Mouse (Mus musculus) midbrain, postnatal 0 days (tissue): ENCODE data around the gene Chid1. TPM values are rescaled to one million over a fixed set of nuclear protein-coding genes. Genes with fewer than 3 reads are reported as not detected.
A peak's percentile ranks its signal among the peaks of the same experiment; 100 is the strongest.

ENCODE experiments used
- ATAC-seq: fragments of 200-750 bp; cut with Nextera tagmentation; 2 replicates; pipeline ENCODE4 v1.8.0; 2017; ENCODE audit warnings: moderate number of reproducible peaks, mild to moderate bottlenecking, moderate TSS enrichment, moderate library complexity; ENCODE audit not compliant: low FRiP score
- DNase-seq: peaks from one replicate; pipeline ENCODE4 v3.0.0-alpha.2; 2015; ENCODE audit warnings: low spot score
- H3K27ac ChIP-seq: fragments of 300-500 bp; sonication (generic); 2 replicates; pipeline ENCODE4 v1.5.1; 2014; ENCODE audit warnings: low read depth, mild to moderate bottlenecking, low read length, mixed read lengths
- H3K27me3 ChIP-seq: fragments of 300-500 bp; sonication (generic); 2 replicates; pipeline ENCODE4 v1.6.1; 2014; ENCODE audit warnings: low read length, control low read depth, mixed read lengths; ENCODE audit not compliant: insufficient read depth
- H3K36me3 ChIP-seq: fragments of 300-500 bp; sonication (generic); 2 replicates; pipeline ENCODE4 v1.6.1; 2014; ENCODE audit warnings: low read length, control low read depth, mixed read lengths; ENCODE audit not compliant: insufficient read depth
- H3K4me1 ChIP-seq: fragments of 300-500 bp; sonication (generic); 2 replicates; pipeline ENCODE4 v1.6.1; 2014; ENCODE audit warnings: mild to moderate bottlenecking, control low read depth, antibody characterized with exemption, low read length, mixed read lengths; ENCODE audit not compliant: insufficient read depth
- H3K4me2 ChIP-seq: fragments of 300-500 bp; sonication (generic); 2 replicates; pipeline ENCODE4 v1.6.1; 2014; ENCODE audit warnings: low read depth, mild to moderate bottlenecking, low read length, mixed read lengths; ENCODE audit not compliant: poor library complexity, severe bottlenecking
- H3K4me3 ChIP-seq: fragments of 300-500 bp; sonication (generic); 2 replicates; pipeline ENCODE4 v1.5.1; 2014; ENCODE audit warnings: low read depth, mild to moderate bottlenecking, low read length, moderate library complexity
- H3K9ac ChIP-seq: fragments of 300-500 bp; sonication (generic); replicated peaks from 2 replicates; pipeline ENCODE4 v1.6.1; 2014; ENCODE audit warnings: mild to moderate bottlenecking, low read length, moderate library complexity, mixed read lengths; ENCODE audit not compliant: poor library complexity, severe bottlenecking
- H3K9me3 ChIP-seq: fragments of 300-500 bp; sonication (generic); 2 replicates; pipeline ENCODE4 v1.6.1; 2016; ENCODE audit warnings: low read length, control low read depth
- CTCF ChIP-seq: IDR thresholded peaks from 2 replicates; pipeline ENCODE4 v1.5.1; 2016; ENCODE audit warnings: antibody characterized with exemption, mild to moderate bottlenecking
- WGBS: fragments of 180-500 bp; shearing (Covaris S2); extraction: QIAGEN DNeasy Blood & Tissue Kit; methylation state at CpG from one replicate; pipeline ENCODE4 v1.1.7; 2014; 5-methylcytosine and 5-hydroxymethylcytosine counted together
- polyA plus RNA-seq: library from polyadenylated mRNA; unstranded; fragments of >200 nt; fragmentation: Nextera tagmentation; extraction: Ambion mirVana; gene quantifications from 2 replicates; pipeline ENCODE4 v1.2.1, GENCODE M21; 2015
- total RNA-seq: library from RNA; depleted of rRNA; stranded (reverse); fragments of >200 nt; gene quantifications from 2 replicates; pipeline ENCODE4 v1.2.3, GENCODE M21; 2014

Gene Chid1
- total and polyA plus RNA-seq, 2 experiments from 2014 or later = 35.4 to 47.5 TPM

DNA sequence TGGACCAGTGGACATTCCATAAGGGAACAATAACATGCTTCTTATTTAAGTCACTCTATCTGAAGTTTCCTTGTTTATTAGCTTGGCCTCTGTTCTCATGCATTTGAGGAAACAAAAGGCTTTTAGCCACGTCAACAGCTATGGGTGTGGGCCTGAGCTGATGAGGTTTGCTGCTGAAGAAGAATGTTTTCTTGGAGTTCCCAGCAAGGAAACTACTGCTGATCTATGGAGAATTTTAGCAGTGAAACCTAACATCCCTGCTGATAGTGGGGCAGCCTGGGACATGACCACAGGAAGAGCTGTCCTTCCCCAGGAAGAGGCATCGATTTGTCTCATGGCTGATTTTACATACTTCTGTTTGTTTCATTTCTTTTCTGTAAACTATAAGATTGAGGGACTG is 10.8 kb upstream of the Chid1 start:
- no peak for TF ChIP-seq CTCF
- Histone ChIP-seq H3K27ac (no peak overlapping the region), H3K9ac (no peak overlapping the region), H3K9me3 (no peaks in the 10 kb centered on the region), H3K4me3 (no peak overlapping the region), H3K36me3 (no peaks in the 10 kb centered on the region), H3K4me2 (no peak overlapping the region), H3K4me1 (no peaks in the 10 kb centered on the region), H3K27me3 (no peaks in the 10 kb centered on the region)
- DNase-seq (no peak), ATAC-seq (no peak)
- 86% methylated on average over 2 of the region's 2 CpGs for WGBS

- no peaks in the 10 kb centered on the region for H3K27me3 ChIP-seq
- H3K4me2 ChIP-seq = no peak overlapping the region
- no peak for TF ChIP-seq CTCF
- H3K27ac ChIP-seq = no peak overlapping the region
- no peaks in the 10 kb centered on the region for H3K9me3 ChIP-seq
- no peak overlapping the region for H3K9ac ChIP-seq
- no peak for DNase-seq
- no peak overlapping the region for H3K4me3 ChIP-seq
- ATAC-seq = no peak
- H3K36me3 ChIP-seq = no peaks in the 10 kb centered on the region
- WGBS = 87% methylated on average over 3 of the region's 3 CpGs
- no peaks in the 10 kb centered on the region for H3K4me1 ChIP-seq
Observed at GRCm38 (mm10) chr7:141549432-141550061, 9.9 kb upstream of the Chid1 start.

DNA sequence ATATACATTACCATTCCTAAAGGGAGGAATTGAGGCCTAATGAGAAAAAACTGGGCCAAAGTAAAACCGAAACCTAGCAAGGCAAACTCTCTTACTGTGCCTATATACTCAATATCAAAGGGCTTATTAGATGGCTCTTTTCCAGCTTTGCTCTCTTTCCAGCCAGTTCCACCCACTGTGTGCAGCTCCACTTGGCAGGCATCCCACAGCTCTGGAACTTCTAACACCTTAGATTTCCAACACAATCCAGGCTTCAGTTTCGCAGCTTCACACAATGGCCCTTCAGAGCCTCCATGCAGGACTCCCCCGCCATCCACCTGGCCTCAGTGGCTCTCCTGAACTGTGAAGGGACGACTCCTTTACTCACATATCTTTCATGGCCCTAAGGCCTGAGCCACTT is 5.0 kb upstream of the Chid1 start:
- TF ChIP-seq CTCF = no peak
- ATAC-seq = no peak
- 0 out of 2 replicates have a peak, but pooled peaks cover 3% of the 10 kb centered on the region for H3K4me1 ChIP-seq
- no peak overlapping the region for H3K4me2 ChIP-seq
- peak; percentile 35 for DNase-seq
- no peaks in the 10 kb centered on the region for H3K27me3 ChIP-seq
- no peaks in the 10 kb centered on the region for H3K9me3 ChIP-seq
- H3K9ac ChIP-seq = no peak overlapping the region
- 61% methylated on average over 4 of the region's 4 CpGs for WGBS
- no peaks in the 10 kb centered on the region for H3K36me3 ChIP-seq
- no peak overlapping the region for H3K27ac ChIP-seq
- no peak overlapping the region for H3K4me3 ChIP-seq

DNA sequence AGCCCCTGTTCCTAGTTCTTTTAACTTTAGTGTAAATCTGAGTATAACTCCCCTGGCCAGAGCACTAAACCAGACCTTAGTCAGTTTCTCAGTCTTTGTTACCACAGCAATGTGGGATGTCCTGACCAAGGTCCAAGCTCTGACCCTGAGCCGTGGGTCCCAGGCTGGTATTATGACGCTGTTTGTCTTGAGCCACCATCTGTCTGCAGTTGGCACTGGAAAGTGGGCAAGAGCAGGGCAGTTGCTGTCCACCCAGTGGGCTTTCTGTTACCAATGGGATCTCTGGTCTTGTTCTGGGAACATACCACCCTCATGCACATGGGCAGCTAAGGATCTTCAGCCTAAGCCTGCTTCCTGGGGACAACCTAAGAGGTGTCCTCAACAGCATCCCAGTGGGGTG is 2.9 kb upstream of the Chid1 start:
- Histone ChIP-seq H3K36me3 (no peaks in the 10 kb centered on the region), H3K27me3 (no peaks in the 10 kb centered on the region), H3K4me2 (no peak overlapping the region), H3K27ac (no peak overlapping the region), H3K4me3 (no peak overlapping the region), H3K9ac (no peak overlapping the region), H3K9me3 (no peaks in the 10 kb centered on the region), H3K4me1 (peaks cover 12% of the 10 kb centered on the region)
- no peak for ATAC-seq
- DNase-seq = no peak
- TF ChIP-seq CTCF = no peak
- WGBS = 97% methylated on average over 2 of the region's 2 CpGs

- Histone ChIP-seq H3K27ac (no peak overlapping the region), H3K4me3 (no peak overlapping the region), H3K36me3 (no peaks in the 10 kb centered on the region), H3K9me3 (no peaks in the 10 kb centered on the region), H3K27me3 (no peaks in the 10 kb centered on the region), H3K4me2 (no peak overlapping the region), H3K4me1 (peaks cover 12% of the 10 kb centered on the region), H3K9ac (no peak overlapping the region)
- ATAC-seq (no peak), DNase-seq (no peak)
- WGBS = 82% methylated on average over 4 of the region's 4 CpGs
- no peak for TF ChIP-seq CTCF
Observed at GRCm38 (mm10) chr7:141541681-141542080, 2.0 kb upstream of the Chid1 start.

- TF ChIP-seq CTCF = no peak
- ATAC-seq = peak; percentile 47
- Histone ChIP-seq H3K27me3 (no peaks in the 10 kb centered on the region), H3K4me1 (peaks cover 12% of the 10 kb centered on the region), H3K27ac (peak overlapping the region; percentile 77), H3K9me3 (no peaks in the 10 kb centered on the region), H3K36me3 (no peaks in the 10 kb centered on the region), H3K9ac (peak overlapping the region; percentile 76), H3K4me2 (peak overlapping the region; percentile 85), H3K4me3 (peak overlapping the region; percentile 69)
- WGBS = 57% methylated on average over 13 of the region's 13 CpGs
- peak; percentile 68 for DNase-seq
Observed at GRCm38 (mm10) chr7:141540312-141541081, 840 bp upstream of the Chid1 start.
